Mouse (Mus musculus): ENCODE measurements at regions not wholly inside any gene's neighbourhood (a gene's known extent, or its start where the extent isn't known, plus 50 kb on each side); places are given as distances from the start of the nearest gene placed in this dataset.

GRCm38 (mm10) chr7:55710872-55711558, 57.0 kb upstream of the Siglech start:
- peak; percentile 62 to 73 for DNase-seq (ENCODE audit: low spot score in 2 of 2)
- intact Hi-C loops (cut with DNase I) = no loop called here
